Mouse (Mus musculus) right cerebral cortex, adult 2 months (tissue): ENCODE measurements at regions not wholly inside any gene's neighbourhood (a gene's known extent, or its start where the extent isn't known, plus 50 kb on each side); places are given as distances from the start of the nearest gene placed in this dataset.

Experiments used
- DNase-seq, 2 experiments: peaks; one replicate each; pipeline ENCODE4 v3.0.0; 2021 to 2022; ENCODE audit warnings: low spot score in 2 of 2

DNA sequence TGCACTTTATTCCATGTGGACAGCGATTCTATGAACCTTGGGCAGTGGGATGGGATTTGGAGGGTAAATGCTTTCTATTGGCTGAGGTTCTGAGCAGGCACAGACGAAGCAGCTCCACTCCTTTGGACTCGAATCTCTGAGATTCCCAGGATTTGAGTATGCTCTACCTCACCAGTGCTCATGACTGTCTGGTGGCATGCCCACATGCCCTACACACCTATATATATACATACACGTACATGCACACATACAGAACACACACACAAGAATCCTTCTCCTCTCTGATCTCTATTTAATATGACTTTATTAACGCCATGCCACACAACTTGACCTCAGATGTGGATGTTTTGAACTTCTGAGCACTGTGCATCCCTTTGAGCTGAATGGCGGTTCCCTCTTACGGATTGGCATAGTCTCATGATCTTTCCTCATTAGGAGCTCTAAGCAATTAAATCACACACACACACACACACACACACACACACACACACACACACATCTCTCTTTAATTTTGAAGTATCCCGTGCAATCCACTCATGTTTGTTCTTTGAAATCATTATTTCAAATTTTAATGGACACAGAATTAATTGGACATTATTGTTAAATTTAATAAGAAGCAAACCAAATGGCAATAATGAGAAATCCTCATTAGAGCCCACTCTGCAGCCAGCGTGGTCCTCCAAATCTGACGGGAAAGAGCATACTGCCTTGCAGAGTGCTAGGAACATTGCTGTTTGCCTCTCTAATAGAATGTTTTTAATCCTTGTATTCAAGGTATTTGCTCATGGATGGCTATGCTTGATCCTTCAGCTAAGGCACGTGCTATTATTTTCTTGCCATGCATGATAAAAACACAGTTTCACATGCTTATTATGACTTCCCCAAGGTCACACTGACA lies 205.1 kb upstream of the Kirrel3 start:
- DNase-seq, result no peak

DNA sequence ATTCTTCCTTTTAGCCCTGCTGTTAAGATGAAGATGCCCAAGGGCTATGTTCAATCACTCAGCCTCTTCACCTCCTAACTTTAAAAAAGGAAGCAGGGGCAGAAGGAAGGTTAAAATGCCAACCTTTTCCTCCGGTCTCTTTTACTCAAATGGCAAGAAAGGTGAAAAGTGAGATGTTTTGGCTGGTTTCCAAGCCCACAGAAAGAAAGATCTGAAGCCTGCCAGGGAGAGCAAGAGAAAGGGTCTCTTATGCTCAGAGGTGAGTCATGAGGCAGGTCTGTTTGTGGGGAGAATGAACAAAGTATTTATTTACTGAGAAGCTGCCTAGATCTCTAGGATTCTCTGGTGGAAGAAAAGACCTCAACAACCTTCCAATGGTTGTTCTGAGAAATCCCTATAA lies 162.1 kb upstream of the Kirrel3 start:
- no peak for DNase-seq

DNA sequence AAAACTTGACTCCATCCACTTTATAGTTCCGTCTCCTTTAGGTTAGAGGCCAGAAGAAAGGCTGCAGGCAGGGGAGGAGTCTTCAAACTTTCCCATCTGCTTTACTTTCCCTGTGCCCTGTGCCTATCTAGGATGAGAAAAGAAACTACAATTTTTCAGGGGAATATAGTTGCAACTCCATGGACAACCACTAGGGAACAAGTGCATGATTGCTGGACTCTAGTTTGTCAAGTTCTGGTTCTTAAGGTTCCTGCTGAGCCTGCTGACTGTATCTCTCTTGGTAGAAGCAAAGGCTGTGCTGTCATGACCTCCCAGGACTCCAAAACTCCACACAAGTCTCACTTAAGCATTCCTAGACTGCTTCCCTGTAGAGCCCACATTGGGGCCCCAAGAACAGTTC lies 157.0 kb upstream of the Kirrel3 start:
- DNase-seq, result no peak

DNA sequence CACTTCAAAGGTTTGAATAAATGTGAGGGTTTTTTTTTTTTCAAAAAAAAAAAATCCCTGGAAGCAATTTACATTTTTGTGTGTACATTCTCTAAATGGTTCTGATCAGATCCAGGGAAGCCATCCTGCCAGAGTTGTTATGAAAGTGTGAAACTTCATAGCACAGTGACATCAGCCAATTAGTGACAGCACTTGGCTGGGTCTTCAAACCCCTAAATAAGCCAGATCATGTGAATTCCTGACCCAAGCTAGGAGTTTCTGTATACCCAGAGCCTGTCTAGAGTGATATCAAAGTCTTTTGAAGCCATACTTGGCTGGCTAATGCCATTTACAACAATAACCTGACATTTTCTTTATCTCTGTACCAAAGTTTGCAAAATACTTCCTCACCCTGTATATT lies 151.6 kb upstream of the Kirrel3 start:
- no peak for DNase-seq

DNA sequence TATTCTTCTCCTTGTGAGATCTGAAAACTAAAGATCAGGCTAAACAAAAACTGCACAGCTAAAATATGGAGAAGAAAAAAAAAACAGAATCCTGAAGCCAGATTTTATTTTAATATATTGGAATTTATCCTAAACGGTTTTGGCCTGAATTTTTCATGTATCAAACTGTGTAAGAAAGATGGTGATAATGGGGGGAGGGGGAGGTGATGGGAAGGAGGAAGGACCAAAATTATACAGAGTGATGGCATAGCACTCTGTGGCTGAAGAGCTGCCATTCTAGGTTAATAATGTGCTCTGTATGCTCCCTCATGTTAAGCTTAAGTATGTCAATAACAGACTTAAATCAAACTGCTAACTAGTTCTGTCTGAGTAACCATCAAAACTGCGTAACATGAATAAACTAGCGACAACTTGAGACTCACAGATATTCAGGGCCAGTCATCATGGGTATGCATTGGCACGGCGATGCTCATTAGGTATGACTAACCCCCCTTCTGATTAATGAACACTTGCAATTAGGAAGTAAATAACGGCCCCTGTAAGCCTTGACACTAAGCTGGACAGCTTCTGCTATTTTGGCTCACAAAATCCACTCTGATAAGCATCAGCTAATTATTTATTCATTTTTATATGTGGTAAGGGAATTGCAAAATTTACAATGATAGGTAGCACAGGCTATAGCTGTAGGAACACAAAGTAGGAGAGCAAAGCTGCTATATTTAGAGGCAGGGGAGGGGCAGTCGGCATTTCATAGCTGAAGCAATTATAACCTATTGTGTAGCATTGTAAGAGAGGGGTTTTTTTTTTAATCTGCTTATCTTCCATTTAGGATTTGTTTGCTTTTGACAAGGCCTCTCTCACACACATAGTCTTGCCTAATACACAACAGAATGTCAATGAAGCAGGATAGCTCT lies 150.9 kb upstream of the Kirrel3 start:
- DNase-seq, result no peak

DNA sequence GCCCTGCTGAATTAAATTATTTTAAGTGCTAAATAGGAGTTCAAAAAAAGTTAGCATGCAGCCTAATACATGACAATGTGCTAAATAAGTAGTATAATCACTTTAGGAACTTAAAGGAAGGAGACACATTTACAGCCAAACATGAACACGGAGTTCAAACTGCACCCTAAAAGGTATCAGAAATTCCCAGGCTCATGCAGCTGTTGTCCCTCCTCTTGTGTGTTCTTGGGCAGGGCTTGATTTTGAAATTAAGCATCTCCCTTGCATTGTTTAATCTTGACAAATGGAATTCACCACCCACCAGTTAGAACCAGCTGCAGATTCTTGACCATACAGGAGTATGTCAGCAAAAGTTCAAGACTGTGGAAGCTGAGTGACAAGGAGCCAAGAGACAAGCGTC lies 137.3 kb upstream of the Kirrel3 start:
- DNase-seq, result no peak

DNA sequence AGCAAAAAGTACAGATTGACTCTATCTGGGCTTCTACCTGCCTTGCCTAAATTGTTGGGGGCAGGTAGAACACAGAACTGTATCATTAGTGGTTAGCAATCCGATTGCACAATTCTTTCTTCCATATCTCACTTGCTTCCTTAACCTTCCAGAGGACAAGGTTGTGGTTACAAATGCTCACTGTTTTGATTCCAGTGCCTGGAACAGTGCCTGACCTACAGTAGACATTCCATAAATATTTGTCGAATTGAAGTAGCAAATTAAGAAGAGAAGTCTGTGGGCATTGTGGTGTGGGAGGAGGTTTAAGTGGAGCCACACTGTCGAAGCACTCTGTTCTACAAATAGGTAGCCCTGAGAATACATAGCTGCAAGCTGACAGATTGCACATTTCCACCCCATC lies 135.7 kb upstream of the Kirrel3 start:
- DNase-seq, result no peak

DNA sequence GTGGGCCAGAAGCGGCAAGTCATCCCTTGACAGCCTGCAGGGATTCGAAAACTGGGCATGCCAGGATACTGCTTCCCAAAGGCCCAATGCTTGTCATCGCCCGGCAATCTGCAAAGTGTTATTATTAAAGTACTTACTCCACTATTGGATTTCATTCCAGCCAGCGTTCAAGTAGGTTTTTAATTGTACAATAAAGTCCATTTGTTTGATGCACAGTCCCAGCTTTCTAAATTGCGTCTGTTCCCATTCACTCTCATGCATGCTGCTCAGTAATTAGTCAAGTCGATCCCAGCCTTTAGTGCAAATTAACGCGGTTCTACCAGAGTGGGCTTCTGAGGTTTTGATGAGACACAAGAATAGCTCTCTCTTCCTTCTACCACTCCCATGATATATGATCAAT lies 131.9 kb upstream of the Kirrel3 start:
- DNase-seq, result no peak

DNA sequence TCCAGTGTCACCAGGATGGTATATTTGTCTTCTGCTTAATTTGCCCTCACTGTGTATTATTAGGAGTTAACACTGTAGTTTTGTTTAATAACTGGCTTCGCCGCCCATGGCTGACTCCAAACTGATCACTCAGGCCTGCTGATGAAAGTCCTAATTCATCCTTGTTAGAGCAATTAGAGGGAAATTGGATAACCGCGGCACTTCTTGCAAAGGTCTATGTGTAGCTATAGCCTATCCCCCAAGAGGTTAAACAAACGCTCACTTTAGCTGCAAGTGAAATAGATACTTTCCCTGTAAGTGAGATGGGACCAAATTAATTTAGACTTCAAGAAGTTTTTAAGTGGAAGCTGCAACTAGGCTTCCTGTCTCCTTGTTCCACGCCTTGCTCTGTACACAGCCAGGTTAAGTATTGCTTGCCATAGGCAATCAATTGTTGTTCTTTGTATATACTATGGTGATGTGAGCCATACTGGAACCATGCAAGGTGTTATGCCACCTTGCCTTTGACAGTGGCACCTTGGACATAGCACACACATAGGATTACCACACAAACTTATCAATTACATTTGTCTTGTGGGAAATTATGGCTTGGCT lies 130.9 kb upstream of the Kirrel3 start:
- no peak for DNase-seq

DNA sequence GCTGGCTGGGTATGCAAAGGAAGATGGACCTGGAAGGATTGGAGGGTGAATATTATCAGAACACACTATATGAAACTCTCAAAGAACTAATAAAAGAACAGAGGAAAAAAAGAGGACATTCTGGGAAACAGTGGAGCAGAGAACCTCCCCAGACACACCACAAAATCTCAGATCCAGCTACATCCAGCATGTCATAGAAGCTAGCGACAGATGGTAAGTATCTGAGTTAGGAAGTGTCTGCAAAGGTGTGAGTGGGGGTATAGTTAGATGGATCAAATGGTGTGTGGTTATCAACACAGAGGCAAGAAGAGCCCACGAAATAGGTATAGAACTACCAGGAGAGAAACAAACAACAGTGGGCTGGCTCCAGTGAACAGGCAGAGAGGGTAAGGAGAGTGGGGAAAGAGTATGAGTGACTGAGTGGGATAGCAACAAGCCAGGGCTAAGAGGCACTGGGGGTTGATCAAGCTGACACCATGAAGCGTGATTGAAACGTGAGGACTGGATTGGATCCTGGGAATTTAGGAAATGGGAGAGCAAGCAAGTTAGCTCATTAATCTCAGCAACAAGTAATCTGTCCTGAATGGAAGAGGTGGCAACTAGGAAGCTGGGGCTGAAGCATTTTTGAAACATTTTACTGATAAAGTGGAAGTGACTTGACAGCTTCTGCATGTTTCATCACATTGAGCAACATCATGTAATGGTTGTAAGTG lies 114.9 kb upstream of the Kirrel3 start:
- DNase-seq, result peak in 1 of 2 experiments; percentile 14

DNA sequence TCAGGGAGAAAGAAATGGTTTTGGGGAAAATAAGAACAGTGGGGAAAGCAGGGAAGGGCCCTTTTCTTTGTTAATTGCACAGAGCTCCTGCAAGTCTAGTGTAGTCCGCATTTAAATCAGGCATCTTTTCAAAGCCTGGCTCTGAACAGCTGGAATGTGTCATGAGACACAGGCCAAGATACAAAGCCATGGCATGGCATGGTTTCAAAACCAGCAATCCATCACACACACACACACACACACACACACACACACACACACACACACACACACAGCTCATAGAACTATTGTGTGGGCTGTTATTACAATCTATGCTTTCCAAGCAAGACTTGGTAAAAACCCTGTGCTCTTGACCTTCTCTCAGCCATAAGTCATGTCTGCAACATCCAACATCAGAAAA lies 110.5 kb upstream of the Kirrel3 start:
- no peak for DNase-seq

DNA sequence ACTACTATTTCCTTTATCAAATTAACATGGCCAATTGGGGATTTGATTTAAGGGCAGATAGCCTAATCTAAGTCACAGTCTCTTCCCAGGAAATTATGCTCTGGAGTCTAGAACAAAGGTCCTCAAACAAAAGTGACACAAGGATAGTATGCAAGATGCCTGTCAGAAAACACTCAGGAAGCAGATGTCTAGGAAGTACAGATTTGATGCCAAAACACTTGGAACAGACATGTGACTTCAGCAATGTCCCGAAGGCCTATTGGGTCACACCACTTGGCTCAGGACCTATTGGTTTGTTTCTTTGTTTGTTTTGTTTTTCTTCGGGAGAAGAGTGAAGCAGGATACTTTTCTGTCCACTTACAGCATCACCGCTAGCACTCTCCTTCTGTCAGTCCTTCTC lies 105.7 kb upstream of the Kirrel3 start:
- no peak for DNase-seq

DNA sequence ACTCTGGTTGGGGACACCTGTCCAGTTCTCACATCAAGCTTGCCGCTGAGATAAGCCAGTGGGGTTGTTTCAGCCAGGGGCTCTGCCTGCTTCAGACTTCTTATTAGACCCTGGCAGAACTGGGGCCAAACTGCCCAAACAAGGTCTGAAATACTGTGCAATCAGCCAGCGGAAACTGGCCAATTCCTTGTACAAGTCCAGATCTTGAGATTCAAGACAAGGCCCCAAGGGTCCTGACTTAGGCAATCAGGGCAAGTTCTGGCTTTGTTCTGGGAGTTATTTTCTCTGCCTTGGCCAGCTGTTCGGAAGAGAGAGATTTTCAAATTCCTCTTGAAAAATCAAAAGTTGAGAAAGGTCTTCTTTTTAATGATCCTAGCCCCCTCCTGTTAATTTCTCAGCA lies 104.1 kb upstream of the Kirrel3 start:
- no peak for DNase-seq

DNA sequence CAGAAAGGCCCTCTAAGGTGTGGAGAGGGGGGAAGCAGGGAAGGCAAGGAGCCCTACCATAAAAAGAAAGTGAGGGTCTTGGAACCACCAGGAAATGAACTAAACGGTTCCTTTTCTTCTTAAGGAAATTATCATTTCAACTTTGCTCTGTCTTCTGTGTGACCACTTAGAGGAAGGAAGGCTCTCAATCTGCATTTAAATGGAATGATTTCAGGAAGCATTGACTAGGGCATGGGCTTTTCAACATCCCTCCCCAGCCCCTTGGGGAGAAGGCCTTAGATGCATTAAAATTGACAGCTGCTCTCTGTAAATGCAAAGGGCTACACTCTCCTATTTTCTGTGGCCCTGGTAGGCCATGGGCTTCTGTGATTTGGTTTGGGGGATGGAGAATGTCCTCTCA lies 103.5 kb upstream of the Kirrel3 start:
- DNase-seq, result no peak

DNA sequence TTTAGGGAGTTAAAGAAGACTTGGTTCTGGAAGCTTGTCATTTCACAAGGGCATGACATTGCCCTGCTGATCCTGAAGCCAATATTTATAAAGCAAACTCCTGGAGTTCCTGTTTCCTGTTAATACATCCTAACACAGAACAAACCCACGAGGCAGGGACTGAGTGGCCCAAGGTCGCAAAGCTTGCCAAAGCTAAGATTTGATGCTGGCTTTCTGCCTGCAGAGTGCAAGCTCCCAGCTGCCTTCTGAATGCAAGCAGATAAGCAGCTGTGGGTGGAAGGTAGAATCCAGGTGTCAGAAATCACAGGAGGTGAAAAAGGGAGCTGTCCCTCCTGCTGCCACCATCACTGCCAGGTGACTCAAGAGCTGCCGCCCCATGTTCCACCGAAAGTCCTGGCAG lies 99.6 kb upstream of the Kirrel3 start:
- no peak for DNase-seq

DNA sequence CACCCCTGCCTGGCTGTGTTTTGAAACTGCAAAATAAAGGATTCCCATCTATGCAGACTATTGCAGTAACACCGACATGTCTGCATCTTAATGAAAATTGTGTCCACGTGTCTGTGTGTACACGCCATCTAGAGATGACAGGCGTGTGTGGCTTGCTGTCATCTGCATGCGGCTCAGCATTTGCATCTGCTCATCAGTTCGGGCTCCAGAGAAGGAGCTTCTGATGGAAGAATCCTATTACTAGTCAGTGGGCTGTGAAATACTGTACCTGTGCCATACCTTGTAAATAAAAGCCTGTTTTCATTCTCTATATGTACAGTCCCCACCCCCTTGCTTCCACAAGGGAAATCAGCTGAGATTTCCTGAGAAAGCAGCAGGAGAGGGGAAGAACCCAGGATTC lies 92.7 kb upstream of the Kirrel3 start:
- DNase-seq, result no peak

DNA sequence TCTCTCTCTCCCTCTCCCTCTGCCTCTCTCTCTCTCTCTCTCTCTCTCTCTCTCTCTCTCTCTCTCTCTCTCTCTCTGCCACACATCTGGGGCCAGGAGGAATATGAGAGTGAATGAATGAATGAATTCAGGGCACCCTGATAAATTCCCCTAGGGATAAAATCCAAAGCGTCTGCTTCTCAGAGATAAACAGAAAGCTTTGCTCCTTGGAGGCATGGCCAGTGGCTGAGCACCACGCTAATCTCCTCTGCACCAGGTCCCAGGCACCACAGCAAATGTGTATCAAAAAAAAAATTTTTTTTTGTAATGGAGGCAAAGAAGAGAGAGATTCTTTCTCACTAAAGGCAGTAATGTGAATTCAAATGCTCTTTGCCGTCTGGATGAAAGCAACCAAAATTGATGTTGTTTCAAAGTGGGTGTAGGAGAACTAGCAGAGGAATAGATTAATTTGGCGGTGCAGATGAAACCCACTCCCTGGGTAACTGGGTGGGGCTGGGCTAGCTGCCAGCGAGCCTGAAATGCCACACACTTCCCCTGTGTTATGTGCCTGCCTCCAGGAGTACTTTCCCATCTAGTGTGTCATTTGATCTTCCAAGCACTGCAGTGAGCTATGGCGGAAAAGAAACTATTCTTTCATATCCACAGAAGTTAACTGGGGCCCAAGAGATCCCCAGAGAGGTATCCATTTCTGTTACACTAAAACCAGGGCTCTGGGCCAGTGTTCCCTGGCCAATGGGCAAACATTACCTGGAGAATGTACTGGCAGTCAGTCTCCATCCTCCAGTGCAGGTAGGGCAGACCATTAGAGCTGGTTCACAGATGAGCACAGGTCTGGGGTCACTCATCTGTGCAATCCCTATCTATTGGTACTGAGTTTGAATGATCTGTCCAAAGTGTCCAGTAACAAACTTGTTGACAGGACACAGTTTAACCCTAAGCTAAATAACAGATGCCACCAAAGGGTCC lies 89.6 kb upstream of the Kirrel3 start:
- DNase-seq, result peak in 1 of 2 experiments; percentile 34

DNA sequence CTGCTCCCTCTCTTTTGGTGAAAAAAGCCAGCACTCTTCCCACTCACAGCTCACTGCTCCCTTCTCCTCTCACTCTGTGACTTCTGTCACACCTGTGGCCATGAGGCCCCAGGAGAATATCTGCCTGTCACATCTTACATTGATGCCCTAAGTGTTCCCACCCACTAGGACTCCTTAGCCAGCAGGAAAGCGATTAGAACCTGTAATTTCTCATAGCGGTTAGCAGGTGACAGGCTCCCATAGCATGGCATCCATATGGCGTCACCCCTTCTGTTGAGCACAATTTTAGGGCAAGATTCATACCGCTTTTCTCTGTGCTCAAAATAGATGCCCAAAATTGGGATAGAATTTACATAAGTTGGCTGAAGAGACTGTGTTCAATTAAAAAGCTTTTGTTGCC lies 74.0 kb upstream of the Kirrel3 start:
- DNase-seq, result peak; percentile 61 to 68

DNA sequence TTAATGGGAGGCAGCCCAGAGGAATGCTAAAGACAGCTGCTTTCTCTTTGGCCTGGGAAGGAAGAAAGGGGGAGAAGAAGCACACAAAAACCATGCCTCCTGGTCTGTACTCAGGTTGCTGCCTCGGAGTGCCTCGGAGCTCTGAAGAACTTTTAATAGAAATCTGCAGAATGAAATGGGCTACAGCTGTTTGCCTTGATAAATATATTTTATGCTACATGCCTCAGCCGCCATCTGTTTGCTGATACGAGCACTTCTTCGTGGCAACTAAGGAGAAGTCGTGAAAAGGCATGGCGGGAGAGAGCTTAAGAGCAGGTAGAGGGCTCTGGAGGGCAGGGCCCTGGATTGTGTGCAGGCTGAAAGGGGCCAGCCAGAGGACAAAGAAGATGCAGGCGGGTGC lies 69.5 kb upstream of the Kirrel3 start:
- DNase-seq, result no peak

DNA sequence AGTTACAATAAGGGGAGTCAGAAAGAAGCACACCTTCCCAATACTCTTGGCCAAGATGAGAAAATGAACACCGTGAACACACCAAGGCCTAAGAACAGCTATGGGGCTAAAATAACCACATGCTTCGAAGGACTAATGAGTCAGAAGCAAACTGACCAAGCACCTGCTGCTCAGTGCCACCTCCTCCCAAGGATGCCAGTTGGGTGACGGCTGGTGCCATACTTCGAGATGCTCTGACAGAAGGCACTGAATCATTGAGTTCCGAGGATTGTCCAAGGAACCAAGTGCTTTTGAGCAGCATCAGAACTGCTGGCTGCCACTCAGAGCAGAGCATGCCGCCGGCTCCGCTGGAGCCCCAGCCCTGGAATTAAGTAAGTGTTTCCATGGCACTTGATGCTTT lies 67.6 kb upstream of the Kirrel3 start:
- DNase-seq, result no peak

DNA sequence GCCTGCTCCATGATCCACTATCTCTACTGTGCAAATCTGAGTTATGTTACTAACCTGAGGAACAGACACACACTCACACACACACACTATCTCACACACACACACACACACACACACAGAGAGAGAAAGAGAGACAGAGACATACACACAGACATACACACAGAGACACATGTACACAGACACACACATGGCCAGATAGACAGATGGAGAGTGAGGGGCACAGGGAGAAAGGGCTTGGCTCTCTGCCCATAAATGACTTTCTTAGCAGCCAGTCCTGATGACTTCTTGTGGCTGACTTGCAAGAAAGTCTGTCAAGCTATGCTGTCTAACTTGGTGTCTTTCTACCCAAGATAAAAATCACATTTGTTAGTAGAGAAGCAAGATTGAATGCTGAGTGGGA lies 63.7 kb upstream of the Kirrel3 start:
- DNase-seq, result no peak
